Mouse (Mus musculus) telencephalon, adult 2 months (tissue): ENCODE data around the gene Rap1gap2.

Experiments
- DNase-seq: peaks from one replicate; pipeline ENCODE4 v3.0.0-alpha.2; 2011; ENCODE audit warnings: low read depth, low spot score

Rap1gap2 gene

DNA sequence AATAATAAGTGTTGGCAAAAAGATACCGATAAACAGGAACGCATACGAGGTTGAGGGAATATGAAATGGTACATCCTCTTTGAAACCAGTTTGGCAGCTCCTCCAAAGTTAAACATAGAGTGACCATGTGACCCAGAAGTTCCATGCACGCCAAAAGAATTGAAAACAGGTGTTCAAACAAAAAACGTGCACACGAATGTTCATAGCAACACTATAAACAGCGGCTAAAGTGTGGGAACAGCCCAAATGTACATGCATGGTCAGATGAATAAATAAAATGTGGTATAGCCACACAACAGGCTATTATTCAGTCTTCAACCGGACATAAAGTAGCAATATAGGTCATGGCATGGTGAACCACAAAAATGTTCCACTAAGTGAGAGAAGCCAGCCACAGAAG, 108.2 kb downstream of the Rap1gap2 start:
- DNase-seq = no peak

DNA sequence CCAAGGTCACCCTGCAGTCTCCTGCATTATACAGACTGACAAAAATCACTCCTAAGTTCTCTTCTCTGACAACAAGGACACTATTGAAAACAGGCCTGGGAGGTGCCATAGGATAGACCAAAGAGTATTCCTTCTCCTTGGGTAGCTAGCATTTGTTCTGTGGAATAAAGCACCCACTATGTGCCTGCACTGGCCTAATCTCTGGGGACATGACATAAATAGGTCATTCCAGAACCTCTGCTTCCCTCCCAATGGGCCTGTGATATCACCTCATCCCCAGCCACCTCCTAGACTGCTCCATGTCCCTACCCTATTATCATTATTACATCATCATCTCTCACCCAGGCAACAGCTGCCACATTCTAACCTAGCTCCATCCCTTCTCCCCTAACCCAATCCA, 108.7 kb downstream of the Rap1gap2 start:
- no peak for DNase-seq

DNA sequence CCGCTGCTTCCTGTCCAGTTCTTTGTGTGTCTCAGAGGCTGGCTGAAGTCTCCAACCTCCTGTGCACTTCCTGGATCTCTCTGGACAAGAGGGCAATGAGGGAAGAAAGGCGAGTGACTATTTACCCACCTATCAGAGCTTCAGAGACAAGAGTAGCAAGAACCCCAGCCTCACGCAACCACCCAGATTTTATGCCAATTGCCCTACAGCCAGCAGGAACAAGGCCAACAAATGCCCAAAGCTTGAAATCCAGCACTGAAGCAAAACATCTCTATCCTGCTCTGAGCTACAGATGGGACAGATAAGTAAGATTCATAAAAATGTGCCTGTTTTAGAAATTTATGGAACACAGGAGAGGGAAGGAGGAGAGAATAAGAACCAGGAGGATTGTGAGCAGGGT, 109.7 kb downstream of the Rap1gap2 start:
- no peak for DNase-seq

DNA sequence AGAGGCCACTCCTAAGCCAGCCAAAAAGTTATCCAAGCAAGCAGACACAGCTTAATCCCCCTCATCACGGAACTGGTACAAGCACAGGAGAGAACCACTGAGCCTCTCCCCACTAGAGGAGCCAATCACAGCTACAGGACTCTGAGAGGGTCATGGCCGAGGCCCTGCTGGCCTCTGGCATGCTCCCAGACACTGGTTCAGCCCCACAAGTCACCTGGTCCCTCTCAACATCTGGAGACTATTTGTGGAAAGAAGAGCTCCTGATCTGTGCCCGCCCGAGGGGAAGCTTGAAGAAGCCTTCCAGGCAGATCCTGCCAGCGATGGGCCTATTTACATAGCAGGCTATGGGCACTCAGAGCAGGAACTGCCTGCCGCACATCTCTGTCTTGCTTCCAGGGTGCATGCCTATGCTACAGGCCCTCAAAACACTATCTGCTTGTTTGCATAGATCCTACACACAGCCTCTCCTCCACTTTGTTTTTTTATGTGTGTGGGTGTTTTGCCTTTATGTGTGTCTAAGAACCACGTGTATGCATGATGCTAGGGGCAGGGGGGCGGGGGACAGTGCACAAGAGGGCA, 111.1 kb downstream of the Rap1gap2 start:
- no peak for DNase-seq

DNA sequence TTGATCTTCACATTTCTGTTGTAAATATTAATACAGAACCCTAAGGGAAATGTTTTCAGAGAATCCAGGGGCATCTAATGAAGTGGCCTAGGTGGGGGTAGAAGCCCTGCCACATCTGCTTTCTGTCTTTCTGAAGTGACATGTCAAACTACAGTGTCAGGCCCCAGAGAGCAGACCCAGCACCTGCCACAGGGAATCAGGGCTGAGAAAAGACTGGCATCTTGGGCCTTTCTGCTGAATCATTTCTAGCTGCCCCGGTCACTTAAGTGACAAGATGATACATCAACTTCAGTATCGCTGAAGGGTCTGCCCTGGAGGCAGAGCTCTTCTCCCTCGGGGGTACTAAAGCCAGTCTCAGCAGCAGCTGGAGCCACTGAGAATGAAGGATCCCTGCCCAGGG, 111.7 kb downstream of the Rap1gap2 start:
- DNase-seq = no peak

DNA sequence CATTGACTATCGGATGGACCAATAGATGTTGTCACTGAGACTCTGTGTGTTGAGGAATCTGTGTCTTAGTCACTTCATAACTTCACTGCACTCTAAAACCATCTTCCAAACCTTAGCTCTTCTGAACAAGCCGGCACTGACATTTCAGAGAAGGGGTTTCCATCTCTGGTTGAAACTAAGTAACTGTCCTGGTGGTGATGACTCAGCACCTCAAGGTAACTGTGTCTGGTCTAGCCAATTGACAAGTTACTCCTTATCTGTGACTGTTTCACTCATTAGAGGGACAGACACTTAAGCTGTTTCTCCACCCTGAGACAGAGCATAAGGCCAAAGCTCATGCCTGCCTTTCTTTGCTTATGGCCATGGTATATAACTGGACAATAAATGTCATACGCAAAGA, 114.1 kb downstream of the Rap1gap2 start:
- DNase-seq = no peak

DNA sequence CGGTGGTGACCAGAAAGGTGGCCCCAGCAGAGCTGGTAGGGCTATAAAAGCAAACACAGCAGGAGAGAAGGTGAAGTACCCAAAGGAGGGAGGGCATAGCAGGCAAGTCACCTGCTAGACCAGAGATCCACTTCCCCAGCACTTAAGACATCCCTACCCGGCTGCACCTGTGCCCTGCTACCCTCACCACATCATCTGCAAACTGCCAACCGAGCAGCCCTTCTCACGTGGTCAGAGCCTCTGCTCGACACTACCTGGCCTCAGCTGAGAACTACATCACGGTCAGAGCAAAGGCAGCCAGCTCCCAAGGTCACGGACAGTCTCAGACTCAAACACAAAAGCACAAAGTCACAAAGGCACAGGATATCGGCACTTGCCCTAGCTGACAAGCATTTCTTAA, 116.8 kb downstream of the Rap1gap2 start:
- DNase-seq = no peak

DNA sequence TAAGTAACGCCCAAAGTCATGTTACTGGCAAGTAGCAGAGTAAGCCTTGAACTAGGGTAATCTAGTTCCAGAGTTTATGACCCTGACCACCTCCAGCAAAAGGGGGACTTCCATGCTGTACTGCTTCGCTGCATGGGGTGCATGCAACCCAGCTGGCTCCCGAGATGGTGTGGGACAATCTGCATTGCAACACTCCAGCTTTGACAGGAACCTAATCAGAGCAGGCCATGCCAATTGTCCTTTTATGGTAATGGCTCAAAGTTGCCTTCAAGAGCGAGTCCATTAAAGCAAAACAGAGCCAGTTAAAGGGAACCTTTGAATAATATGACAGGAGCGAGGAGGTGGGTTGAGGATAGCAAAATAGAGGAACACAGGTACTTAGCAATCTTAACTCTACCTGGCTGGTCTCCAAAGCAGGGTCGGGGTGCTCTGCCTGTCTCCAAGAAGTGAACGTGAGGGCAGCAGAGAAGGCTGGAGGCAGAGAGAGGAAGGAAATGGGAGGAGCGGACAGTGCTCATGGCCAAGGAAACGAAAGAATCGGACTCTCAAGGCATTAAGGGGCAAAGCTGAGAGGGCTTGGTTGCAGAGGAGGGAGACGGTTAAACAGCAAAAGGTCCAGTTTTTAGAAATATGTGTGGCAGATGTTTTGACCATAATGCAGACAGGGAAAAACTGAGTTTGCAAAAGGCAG, 117.4 kb downstream of the Rap1gap2 start:
- no peak for DNase-seq

DNA sequence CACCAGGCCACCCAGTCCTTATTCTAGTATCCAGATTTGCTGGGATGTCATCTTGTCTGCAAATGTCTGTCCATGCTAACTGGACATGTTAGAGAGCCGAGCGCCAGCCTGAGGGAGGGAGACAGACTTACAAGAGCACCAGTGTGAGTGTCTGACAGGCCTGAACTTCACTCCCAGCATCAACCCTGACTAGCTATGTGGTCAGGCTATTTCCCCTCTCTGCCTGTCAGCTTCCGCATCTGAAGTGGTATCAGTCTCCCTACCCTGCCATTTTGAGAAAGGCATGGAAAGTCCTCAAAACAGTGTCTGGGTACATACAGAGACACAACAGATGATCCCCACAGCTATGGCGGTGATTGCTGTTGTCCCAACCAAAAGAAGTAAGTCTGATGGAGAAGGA, 119.6 kb downstream of the Rap1gap2 start:
- no peak for DNase-seq

DNA sequence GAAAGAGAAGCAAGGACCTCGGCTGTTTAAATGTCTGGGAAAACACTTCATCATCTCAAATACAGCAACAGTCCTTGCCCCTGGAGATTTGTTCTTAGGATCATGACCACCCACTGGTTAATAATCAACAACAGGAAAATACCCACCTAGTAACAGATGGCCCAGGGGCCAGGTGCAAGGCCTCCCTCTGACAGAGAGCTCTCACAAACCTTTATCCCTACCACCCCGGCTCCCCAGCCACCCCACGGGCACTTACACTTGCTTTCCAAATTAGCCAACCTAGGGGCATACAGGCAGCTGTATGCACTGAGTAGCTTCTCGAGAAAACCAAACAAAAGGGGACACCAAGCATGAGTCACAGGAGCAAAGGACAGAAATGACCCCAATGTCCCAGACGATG, 121.5 kb downstream of the Rap1gap2 start:
- no peak for DNase-seq

DNA sequence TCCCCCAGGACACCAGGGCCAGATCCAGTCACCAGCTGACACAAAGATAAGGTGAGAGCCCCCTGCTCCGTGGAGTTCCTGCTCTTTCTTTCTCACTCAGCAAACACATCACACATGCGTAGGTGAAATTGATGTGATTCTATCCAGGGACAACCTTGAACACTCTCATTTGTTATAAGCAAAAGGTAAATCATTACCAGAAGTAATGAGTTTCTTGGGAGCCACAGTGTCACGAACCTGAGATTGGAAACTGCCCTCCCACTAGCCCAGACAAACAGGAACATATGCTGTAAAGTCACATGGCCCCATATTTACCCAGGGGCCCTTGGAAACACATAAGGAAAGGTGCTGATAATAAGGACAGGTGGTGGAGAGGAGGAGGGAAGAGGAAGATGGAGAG, 122.8 kb downstream of the Rap1gap2 start:
- no peak for DNase-seq

DNA sequence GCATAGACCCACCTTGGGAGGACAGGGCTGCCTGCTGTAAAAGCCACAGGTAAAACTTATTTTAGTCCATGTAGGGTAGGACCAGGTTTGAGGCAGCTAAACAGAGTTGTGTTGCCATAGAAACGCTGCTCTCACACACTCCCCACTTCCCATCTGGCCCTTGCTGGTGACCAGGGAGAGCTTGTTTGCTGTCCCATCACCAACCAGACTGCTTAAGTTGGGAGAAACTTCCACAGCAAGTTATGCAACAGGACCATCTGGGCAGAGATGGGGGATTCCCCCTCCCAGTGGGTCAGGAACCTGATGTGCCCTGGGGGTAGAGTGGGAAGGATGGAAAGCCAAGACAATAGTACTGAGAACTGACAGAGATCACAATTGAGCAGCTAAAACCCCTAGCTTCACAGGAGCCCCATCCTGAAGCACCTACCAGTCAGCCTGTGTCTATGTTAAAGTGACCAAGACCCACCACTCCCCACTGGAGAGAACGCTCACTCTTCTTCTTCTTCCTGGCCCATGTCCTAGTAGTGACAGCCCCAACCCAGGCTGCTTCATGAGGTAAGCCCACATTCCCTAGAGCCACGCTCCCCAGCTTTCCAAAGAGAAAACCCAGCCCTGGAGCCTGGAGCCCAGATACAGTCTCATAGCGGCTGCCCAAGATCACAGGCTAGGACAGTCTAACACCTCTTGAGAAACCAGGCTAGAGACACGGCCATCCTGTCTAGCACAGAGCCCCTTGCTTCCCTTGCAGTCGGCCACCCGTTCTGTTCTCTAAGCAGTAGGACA, 125.1 kb downstream of the Rap1gap2 start:
- peak; percentile 75 for DNase-seq

DNA sequence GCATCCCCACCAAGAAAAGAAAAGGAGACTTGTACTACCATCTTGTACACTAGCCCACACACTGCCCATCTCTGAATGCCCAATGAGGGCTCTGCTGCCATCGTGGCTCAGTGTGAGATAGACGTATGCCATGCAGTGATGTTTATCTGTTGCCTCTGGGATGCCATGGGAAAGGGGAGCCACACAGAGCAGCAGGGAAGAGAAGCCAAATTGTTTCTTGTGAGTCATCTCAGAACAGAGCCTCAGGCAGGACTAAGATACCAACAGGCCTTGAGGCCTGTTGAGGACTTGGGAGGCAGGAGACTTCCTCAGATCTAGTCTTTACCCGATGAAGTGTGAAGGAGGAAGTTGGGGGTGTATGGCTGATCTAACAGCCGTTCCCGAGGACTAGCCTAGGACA, 126.8 kb downstream of the Rap1gap2 start:
- no peak for DNase-seq

DNA sequence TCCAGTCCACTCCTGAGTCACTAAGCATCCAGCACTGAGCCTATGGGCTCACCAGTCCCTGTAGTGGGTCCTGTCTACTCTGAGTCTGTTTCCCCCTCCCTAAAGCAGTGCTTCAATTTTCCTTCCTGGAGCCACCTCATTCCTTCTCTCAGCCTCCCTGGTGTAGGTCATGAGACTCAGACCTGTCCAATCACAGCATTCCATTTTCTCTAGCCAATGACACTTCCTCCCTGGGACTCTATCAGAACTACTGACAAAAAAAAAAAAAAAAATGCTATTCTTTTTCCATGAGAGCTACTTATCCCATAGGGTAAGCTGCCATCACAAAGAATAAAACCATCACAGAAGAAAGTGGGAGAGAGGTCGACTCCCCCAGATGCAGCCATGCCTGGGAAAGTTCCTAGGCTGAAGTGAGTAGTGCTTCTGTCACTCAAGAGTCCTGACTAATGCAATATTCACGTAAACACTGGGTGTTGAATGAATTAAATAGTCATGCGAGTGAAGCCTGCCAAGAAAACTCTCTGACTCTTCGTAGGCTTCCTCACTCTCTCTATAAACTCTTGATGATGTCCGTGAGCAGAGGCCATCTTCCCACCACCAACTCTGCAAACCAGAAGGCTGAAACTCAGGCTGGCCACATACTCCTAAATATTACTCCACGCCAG, 127.4 kb downstream of the Rap1gap2 start:
- DNase-seq = no peak

DNA sequence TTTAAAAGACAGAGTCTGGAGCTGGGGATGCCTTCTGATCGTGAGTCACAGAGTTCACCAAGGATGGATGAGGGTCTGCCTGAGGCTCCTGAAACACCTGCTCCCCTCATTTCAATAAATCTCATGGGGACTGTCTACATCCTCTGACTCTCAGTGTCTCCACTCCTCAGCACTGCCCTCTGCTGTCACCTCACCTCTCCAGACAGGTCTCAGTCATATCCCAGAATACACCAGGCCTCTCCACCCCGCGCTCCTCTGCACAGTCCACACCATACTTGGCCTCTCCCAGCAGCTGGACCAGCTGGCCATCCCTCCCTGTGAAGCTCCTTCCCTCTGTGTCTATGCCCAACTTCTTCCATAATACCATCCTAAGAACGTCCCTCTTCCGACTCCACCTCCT, 128.9 kb downstream of the Rap1gap2 start:
- DNase-seq = no peak

DNA sequence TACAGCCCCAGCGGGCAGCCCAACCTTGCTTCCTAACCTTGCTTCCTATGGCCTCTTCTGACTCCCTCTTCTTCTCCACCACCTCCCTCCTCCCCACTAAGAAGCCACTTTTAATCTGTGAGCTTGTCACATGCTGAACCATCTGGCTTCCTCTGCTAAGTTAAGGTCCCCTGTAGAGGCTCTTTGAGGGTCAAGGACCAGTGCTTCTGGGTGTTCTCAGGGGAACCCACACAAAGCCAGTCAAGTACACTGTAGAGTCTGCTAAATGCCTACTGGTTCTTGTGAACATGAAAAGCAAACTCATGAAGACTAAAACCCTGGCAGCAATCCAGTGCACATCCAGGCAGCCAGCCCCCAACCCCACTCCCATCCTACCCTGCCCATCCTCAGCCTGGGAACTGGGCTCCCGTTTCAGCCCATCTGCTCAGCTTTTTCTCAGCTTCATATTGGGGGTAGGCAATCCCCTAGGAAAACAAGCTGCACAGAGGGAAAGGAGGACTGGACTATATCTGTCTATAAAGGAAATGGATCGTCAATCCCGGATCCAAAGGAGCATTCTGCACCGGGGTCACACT, 130.9 kb downstream of the Rap1gap2 start:
- peak; percentile 43 for DNase-seq

DNA sequence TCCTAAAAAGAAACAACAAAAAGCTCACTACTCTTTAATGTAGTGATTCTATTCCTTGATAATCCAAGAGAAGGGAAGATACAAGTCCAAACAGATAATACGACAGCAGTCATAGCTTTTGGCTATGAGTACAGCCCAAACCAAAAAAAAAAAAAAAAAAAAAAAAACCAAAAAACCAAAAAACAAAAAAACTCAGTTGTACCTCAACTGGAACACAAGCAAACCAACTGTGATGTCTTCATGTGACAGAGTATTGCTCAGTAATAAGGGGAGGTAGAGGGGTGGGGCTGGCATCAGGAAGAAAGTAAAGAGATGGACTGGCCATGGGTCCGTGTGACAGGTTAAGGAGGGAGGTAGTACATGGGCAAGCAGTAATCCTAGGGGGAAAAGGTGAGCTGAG, 131.8 kb downstream of the Rap1gap2 start:
- DNase-seq = no peak

DNA sequence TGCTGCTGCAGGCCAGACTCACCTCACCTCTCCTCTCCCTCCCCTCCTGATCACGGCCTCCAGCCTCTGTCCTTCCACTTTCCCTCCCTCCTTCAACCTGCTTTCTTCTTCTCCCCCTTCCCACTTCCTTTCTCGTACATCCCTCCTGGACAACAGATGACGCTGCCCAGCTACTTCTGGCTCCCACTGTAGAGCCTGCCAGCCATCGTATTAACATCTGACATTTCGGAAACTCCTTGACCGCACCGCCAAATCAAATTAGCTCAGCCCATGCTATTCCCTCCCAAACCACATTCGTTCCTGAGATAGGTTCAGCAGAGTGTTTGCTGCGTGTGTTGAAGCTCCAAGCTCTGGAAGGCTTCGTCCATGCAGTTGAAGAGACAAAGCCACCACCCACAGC, 138.0 kb downstream of the Rap1gap2 start:
- no peak for DNase-seq

DNA sequence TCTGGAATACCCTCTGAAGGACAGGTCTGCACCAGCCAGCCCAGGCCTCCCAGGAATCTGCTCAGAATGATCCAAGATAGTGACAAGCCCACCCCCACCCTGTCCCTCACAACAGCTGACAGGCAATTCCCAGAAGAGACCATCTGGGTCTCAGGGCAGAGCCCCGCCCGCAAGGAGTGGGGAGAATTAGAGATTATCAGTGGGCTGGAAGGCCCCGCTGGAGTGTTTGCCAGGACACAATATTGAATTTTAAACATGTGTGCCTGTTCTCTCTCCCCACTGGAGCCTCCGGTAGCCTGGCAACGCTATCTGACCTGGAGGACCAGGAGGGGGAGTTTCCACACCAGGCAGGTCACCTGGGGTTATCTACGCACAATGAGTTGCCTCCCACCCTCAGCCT, 142.5 kb downstream of the Rap1gap2 start:
- no peak for DNase-seq

DNA sequence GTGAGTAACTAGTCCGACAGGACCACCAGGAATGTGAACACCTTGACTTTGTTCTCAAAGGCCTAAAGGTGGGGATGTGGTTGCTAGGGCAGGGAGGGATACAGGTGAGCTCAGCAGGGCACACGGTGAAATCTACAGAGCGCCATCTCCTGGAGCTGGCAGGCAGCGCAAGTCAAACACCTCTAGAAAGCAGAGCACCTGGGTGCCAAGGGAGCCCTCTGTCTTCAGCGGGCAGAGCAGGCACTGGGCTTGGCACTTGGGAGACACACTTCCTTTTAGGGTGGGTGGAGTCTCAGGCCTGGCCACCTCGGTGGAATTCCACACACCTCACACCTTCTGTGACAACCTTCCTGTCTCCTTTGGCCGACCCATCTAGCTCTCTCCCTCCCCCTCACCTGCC, 145.0 kb downstream of the Rap1gap2 start:
- no peak for DNase-seq

DNA sequence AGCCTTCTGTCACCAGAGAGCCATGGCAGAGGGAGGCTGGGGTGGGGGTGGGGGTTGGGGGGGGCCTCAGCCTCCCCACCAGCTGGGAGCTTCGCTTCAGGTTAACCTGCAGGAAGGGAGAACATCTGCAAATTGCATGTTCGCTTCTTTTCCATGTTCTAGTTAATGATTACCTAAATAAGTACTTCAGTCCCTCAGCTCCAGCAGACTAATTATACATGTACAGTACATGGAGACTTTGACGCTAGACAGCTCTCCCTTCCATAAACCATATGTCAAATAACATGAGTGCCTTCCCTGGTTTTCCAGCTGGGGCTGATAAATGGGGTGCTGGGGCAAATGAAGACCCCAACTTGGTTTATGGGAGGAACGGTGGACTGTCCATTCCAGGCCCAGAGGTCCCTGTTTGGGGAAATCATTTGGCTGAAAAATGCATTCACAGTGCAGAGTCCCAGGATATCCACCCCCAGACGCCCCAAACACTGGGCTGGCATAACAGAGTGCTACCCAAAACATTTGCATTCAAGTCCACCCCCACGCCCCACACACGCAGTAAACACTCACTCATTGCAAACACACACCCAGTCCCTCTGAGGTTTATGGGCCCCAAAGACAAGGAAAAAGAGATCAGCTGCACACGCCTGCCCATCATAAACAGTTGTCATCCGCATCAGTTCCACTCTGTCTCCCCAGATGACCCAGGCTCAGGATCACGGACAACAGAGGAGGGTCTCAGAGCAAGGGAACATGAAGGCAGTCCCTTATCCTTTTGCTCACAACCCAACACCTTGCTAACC, 146.3 kb downstream of the Rap1gap2 start:
- DNase-seq = no peak
